Mouse (Mus musculus): ENCODE data around the gene Robo2.

DNA sequence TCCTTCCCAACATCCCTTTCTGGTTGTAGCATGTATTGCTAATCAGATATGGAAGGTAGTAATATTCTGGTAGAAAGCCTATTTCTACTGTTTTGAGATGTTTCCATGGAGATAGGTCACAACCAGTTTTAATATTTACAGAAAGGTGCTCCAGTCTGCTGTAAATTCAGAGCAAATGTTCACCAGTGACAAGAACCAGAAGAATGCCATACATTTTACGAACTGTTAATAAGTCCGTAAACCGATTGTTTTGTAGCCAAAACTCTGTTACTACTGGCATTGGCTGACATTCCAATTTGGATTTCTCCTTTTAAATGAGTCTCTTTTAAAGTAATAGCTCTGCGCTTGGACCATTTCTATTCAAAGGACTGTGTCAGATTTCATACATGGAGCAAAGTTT, 36.4 kb upstream of the Robo2 start:
- TF ChIP-seq CTCF (IDR thresholded peaks at IDR 0.05; ENCODE audit: low read depth) = no peak
- no peak for TF ChIP-seq EP300 (IDR thresholded peaks at IDR 0.05; ENCODE audit: low read depth)

Data from heart, postnatal 0 days (tissue).